Mouse (Mus musculus) embryonic stem cell, embryonic (primary cell): ENCODE data around the gene C77080.

Experiments
- CTCF ChIA-PET, 4 experiments: fragments of 300-600 bp in 2 of 4; fragments of 350-600 bp in 2 of 4; sonication (Branson Sonifier 250); formaldehyde crosslinking; loops; one replicate each; lab custom pipeline; 2022; ENCODE audit warnings: inconsistent platforms in 2 of 4; lab: Charles Lee
- POLR2A ChIA-PET, 4 experiments: fragments of 300-600 bp in 2 of 4; fragments of 350-600 bp in 2 of 4; sonication (Branson Sonifier 250); formaldehyde crosslinking; loops; one replicate each; lab custom pipeline; 2022; ENCODE audit warnings: antibody characterized with exemption in 4 of 4, inconsistent platforms in 1 of 4; lab: Charles Lee

The C77080 gene

GRCm38 (mm10) chr4:129189542-129190519, 71.4 kb downstream of the C77080 start, which contains the start of the genes S100pbp and Yars:
S100pbp (minus strand) TSS chr4:129189727.
Yars (plus strand) TSS chr4:129189760.
- ChIA-PET CTCF (interaction anchor here (0.6 to 1.2 kb wide), 20 partner anchors 10 to 1365 kb away, joined by 3 to 8 read pairs (median 4); no protein-coding TSS in a partner anchor), POLR2A (interaction anchor here (0.5 to 3.2 kb wide), 145 partner anchors 8 to 1876 kb away, joined by 3 to 38 read pairs (median 4); partner anchors contain the start of genes C77080 (in 3 of the 4), Bsdc1 (in 2 of the 4), Fndc5 (in 2 of the 4) and Azin2 (in 1 of the 4))

- ChIA-PET POLR2A (interaction anchor here (0.5 to 3.2 kb wide), 121 partner anchors 9 to 1875 kb away, joined by 3 to 38 read pairs (median 4); partner anchors contain the start of genes C77080 (in 3 of the 4), Bsdc1 (in 2 of the 4), Azin2 (in 1 of the 4) and Ccdc28b (in 1 of the 4)), CTCF (interaction anchor here (0.6 to 1.2 kb wide), 17 partner anchors 9 to 264 kb away, joined by 3 to 7 read pairs (median 3); no protein-coding TSS in a partner anchor)
These were observed 72.2 kb downstream of the C77080 start for GRCm38 (mm10) chr4:129188803-129189541.

- ChIA-PET CTCF (no interaction called here), POLR2A (no interaction called here)
These were observed 73.1 kb downstream of the C77080 start for GRCm38 (mm10) chr4:129188041-129188659.

GRCm38 (mm10) chr4:129179560-129179959, 81.6 kb downstream of the C77080 start:
- ChIA-PET CTCF (interaction anchor here in 2 of 4 experiments (0.6 kb wide), 2 partner anchors 10 to 356 kb away, joined by 4 to 5 read pairs; partner anchors contain the start of genes S100pbp (in 1 of the 2) and Yars (in 1 of the 2)), POLR2A (interaction anchor here in 2 of 4 experiments (0.6 to 2.3 kb wide), 6 partner anchors 10 to 424 kb away, joined by 3 to 9 read pairs (median 4); partner anchors contain the start of genes A3galt2 (in 1 of the 2), S100pbp (in 1 of the 2) and Yars (in 1 of the 2))

GRCm38 (mm10) chr4:129172529-129172928, 88.7 kb downstream of the C77080 start:
- CTCF ChIA-PET: interaction anchor here in 3 of 4 experiments (0.5 to 1.9 kb wide), 11 partner anchors 11 to 490 kb away, joined by 3 to 10 read pairs (median 3); no protein-coding TSS in a partner anchor
- POLR2A ChIA-PET: interaction anchor here in 2 of 4 experiments (0.7 to 1.6 kb wide), 12 partner anchors 10 to 143 kb away, joined by 3 to 8 read pairs (median 4); partner anchors contain the start of genes S100pbp (in 2 of the 2), Yars (in 2 of the 2) and Rnf19b (in 1 of the 2)
